Comparison of ENCODE assay signal across 9 mouse cellular contexts in genomic region chr1:134450986-134451385, GRCm38 (mm10). TPM values are rescaled to one million over a fixed set of nuclear protein-coding genes. Genes with fewer than 3 reads are reported as not detected.
DNase-seq lines count a peak whose midpoint lies in the region; ATAC-seq and TF ChIP-seq lines count a peak whose summit lies in the region.
"Had no signal": no experiment of that assay in that cellular context is flagged by ENCODE, and none has a peak within 500 bp of the region (broad histone marks: within the 10 kb centered on the region; RNA-seq: fewer than 3 reads in every experiment).

No protein-coding gene starts in this region.

- peak; percentile 50 for DNase-seq in forebrain, postnatal 0 days
- DNase-seq in urinary bladder, postnatal 25 days (ENCODE audit: low spot score): peak; percentile 15
- DNase-seq in urinary bladder, adult 2 months (ENCODE audit: low spot score): no peak
- peak; percentile 47 for DNase-seq in layer of hippocampus, adult 9-10 months (ENCODE audit: low spot score)
- DNase-seq in mesoderm, embryonic 11.5 days (ENCODE audit: low read depth, low spot score): peak; percentile 32
- DNase-seq in thymus, postnatal 10 days (ENCODE audit: low spot score in 2 of 2): peak; percentile 14 to 57

- no peak for ATAC-seq in forebrain, postnatal 0 days
- ATAC-seq in forebrain, embryonic 16.5 days: no peak

- TF ChIP-seq CTCF in forebrain, postnatal 0 days (IDR thresholded peaks at IDR 0.05; ENCODE audit: low read depth): peak; percentile 68
- peak; percentile 49; the same call in 1 of the 2 replicates for TF ChIP-seq CTCF in cortical plate, adult 2 months (IDR thresholded peaks at IDR 0.05; ENCODE audit: extremely low read depth, insufficient read depth, low read length)

- H3K9ac ChIP-seq in forebrain, postnatal 0 days: no peak overlapping the region
- no peak overlapping the region for H3K9ac ChIP-seq in forebrain, embryonic 16.5 days (replicated peaks; ENCODE audit: low read depth, low read length)
- H3K9ac ChIP-seq: heart, embryonic 13.5 days had no signal

- no peak for TF ChIP-seq POLR2A in cortical plate, adult 2 months (IDR thresholded peaks at IDR 0.05; ENCODE audit: extremely low read depth, insufficient read depth, low read length)

- H3K27me3 ChIP-seq in forebrain, postnatal 0 days (ENCODE audit: insufficient read depth, low read length): no peaks in the 10 kb centered on the region
- H3K27me3 ChIP-seq in forebrain, embryonic 16.5 days (replicated peaks; ENCODE audit: control insufficient read depth, insufficient read depth, low read length): no peaks in the 10 kb centered on the region

- H3K27ac ChIP-seq in forebrain, postnatal 0 days (ENCODE audit: low read depth, low read length): no peak overlapping the region
- no peak overlapping the region for H3K27ac ChIP-seq in forebrain, embryonic 16.5 days (ENCODE audit: low read length)
- no peak overlapping the region for H3K27ac ChIP-seq in cortical plate, adult 2 months (ENCODE audit: insufficient read depth, low read length)
- H3K27ac ChIP-seq: heart, embryonic 13.5 days had no signal

- H3K4me1 ChIP-seq in forebrain, postnatal 0 days (ENCODE audit: insufficient read depth): peaks cover under 1% of the 10 kb centered on the region; the same call in 1 of the 2 replicates
- H3K4me1 ChIP-seq in forebrain, embryonic 16.5 days (replicated peaks; ENCODE audit: control insufficient read depth, insufficient read depth, low read length): peaks cover 6% of the 10 kb centered on the region
- H3K4me1 ChIP-seq in cortical plate, adult 2 months (ENCODE audit: control insufficient read depth, insufficient read depth, low read length): no peaks in the 10 kb centered on the region

- no peaks in the 10 kb centered on the region for H3K9me3 ChIP-seq in forebrain, postnatal 0 days (ENCODE audit: low read length)
- no peaks in the 10 kb centered on the region for H3K9me3 ChIP-seq in forebrain, embryonic 16.5 days (ENCODE audit: control insufficient read depth, low read length)
- H3K9me3 ChIP-seq: heart, embryonic 13.5 days had no signal

- 45% methylated on average over 3 of the region's 3 CpGs for WGBS in forebrain, postnatal 0 days
- WGBS in forebrain, embryonic 16.5 days: 47% methylated on average over 3 of the region's 3 CpGs

- H3K36me3 ChIP-seq in forebrain, postnatal 0 days (ENCODE audit: insufficient read depth): no peaks in the 10 kb centered on the region
- no peaks in the 10 kb centered on the region for H3K36me3 ChIP-seq in forebrain, embryonic 16.5 days (ENCODE audit: control insufficient read depth, insufficient read depth)
- H3K36me3 ChIP-seq: heart, embryonic 13.5 days had no signal

- H3K4me3 ChIP-seq in forebrain, postnatal 0 days (ENCODE audit: low read depth, low read length): no peak overlapping the region
- H3K4me3 ChIP-seq in forebrain, embryonic 16.5 days (replicated peaks; ENCODE audit: low read length): no peak overlapping the region
- no peak overlapping the region for H3K4me3 ChIP-seq in cortical plate, adult 2 months (ENCODE audit: insufficient read depth, low read length)
- H3K4me3 ChIP-seq: heart, embryonic 13.5 days had no signal

- H3K4me2 ChIP-seq in forebrain, postnatal 0 days (ENCODE audit: low read depth): no peak overlapping the region
- H3K4me2 ChIP-seq in forebrain, embryonic 16.5 days (ENCODE audit: low read length): no peak overlapping the region
- H3K4me2 ChIP-seq: heart, embryonic 13.5 days had no signal

RNA-seq across cellular contexts. Expression of gene Klhl12, which starts 4.3 kb away (rescaled TPM):
- 33.5 and 40.0 TPM in 2 replicates for total RNA-seq in forebrain, postnatal 0 days (2014; rRNA removed)
- 26.2 and 33.6 TPM in 2 replicates for polyA plus RNA-seq in forebrain, postnatal 0 days (2015; fragmentation: Nextera tagmentation; extraction: Ambion mirVana)
- 42.5 and 44.6 TPM in 2 replicates for polyA plus RNA-seq in forebrain, embryonic 16.5 days (2015; fragmentation: Nextera tagmentation; extraction: Ambion mirVana)
- 15.2 and 16.3 TPM in 2 replicates for polyA plus RNA-seq in urinary bladder, adult 2 months (2012; rRNA removed)
- 26.3 and 28.4 TPM in 2 replicates for polyA plus RNA-seq in cortical plate, adult 2 months (2012; rRNA removed)

RNA-seq across cellular contexts. Expression of gene Adipor1, which starts 35.8 kb away (rescaled TPM):
- total RNA-seq in forebrain, postnatal 0 days (2014; rRNA removed): 80.0 and 82.0 TPM in 2 replicates
- polyA plus RNA-seq in forebrain, postnatal 0 days (2015; fragmentation: Nextera tagmentation; extraction: Ambion mirVana): 62.2 and 68.2 TPM in 2 replicates
- 63.9 and 65.5 TPM in 2 replicates for polyA plus RNA-seq in forebrain, embryonic 16.5 days (2015; fragmentation: Nextera tagmentation; extraction: Ambion mirVana)
- polyA plus RNA-seq in urinary bladder, adult 2 months (2012; rRNA removed): 77.7 and 87.7 TPM in 2 replicates
- 59.2 and 59.7 TPM in 2 replicates for polyA plus RNA-seq in cortical plate, adult 2 months (2012; rRNA removed)

RNA-seq across cellular contexts. Expression of gene Rabif, which starts 43.5 kb away (rescaled TPM):
- total RNA-seq in forebrain, postnatal 0 days (2014; rRNA removed): 35.0 and 39.6 TPM in 2 replicates
- polyA plus RNA-seq in forebrain, postnatal 0 days (2015; fragmentation: Nextera tagmentation; extraction: Ambion mirVana): 68.9 and 74.6 TPM in 2 replicates
- polyA plus RNA-seq in forebrain, embryonic 16.5 days (2015; fragmentation: Nextera tagmentation; extraction: Ambion mirVana): 63.0 and 63.7 TPM in 2 replicates
- 21.6 and 24.7 TPM in 2 replicates for polyA plus RNA-seq in urinary bladder, adult 2 months (2012; rRNA removed)
- polyA plus RNA-seq in cortical plate, adult 2 months (2012; rRNA removed): 28.7 TPM in 2 replicates

RNA-seq across cellular contexts. Expression of gene Cyb5r1, which starts 45.6 kb away (rescaled TPM):
- 9.2 and 16.0 TPM in 2 replicates for total RNA-seq in forebrain, postnatal 0 days (2014; rRNA removed)
- polyA plus RNA-seq in forebrain, postnatal 0 days (2015; fragmentation: Nextera tagmentation; extraction: Ambion mirVana): 9.5 and 14.5 TPM in 2 replicates
- 20.3 and 23.3 TPM in 2 replicates for polyA plus RNA-seq in forebrain, embryonic 16.5 days (2015; fragmentation: Nextera tagmentation; extraction: Ambion mirVana)
- polyA plus RNA-seq in urinary bladder, adult 2 months (2012; rRNA removed): 41.1 and 41.7 TPM in 2 replicates
- 14.3 and 15.4 TPM in 2 replicates for polyA plus RNA-seq in cortical plate, adult 2 months (2012; rRNA removed)
